Mouse (Mus musculus) heart, adult 8-10 months (tissue): ENCODE results near the gene Ppp6r2. TPM values are rescaled to one million over a fixed set of nuclear protein-coding genes. Genes with fewer than 3 reads are reported as not detected.

ENCODE experiments used
- DNase-seq: peaks from one replicate; pipeline ENCODE4 v3.0.0; 2022; ENCODE audit warnings: low spot score
- total RNA-seq, 4 experiments: library from RNA; stranded (reverse); gene quantifications; 2 replicates each; pipeline ENCODE4 v1.2.4; 2022

Ppp6r2 gene
- total RNA-seq, 4 experiments from 2014 or later: 82.1 to 87.5 (median 84.7) TPM

DNA sequence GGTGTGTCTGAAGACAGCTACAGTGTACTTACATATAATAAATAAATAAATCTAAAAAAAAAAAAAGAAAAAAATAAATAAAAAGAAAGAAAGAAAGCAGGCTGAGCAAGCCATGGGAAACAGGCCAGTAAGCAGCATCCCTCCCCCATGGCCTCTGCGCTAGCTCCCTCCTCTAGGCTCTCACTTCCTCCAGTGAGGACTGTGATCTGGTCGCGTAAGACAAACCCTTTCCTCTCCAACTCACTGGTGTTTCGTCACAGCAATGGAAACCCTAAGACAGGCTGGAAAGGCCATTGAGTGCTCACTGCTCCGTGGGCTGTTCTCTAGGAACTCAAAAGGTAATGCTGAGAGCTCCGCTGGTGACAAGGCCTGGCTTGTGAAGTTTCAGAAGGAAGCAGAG, 37.7 kb downstream of the Ppp6r2 start:
- DNase-seq: no peak

DNA sequence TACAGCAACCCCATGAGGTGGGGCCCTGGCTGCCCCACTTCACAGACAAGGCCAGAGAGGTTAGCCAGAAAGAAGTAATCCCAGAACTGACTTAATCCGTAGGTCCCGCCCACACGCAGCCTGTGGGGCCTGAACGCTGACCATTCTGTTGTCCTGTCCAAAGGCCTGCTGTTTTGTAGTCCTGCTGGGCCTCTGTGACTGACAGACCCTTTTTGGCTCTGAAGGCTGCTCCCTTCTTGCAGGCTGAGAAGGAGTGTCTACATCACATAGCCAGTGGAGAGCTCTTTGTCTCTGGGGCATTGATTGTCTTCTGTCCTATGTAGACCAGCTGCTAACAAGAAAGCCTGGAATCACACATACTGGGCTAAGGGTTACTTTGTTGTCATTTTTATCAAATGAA, 44.0 kb downstream of the Ppp6r2 start:
- no peak for DNase-seq

DNA sequence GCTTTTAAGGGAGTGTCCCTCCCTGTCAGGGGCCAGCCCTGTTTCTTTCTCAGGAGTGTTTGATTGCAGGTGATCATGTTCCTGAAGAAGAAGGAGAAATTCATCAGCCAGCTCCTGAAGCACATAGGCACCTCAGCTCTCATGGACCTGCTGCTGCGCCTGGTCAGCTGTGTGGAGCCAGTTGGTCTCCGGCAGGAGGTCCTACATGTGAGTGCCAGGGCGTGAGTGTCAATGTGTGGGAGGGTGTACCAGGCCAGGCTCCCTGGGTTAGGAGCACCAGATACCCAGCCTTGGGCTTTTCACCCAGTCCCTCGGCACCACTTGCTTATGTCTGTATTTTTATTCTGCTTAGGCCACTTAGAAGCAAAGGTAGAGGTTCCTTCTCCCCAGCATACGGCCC, 47.6 kb downstream of the Ppp6r2 start:
- no peak for DNase-seq

DNA sequence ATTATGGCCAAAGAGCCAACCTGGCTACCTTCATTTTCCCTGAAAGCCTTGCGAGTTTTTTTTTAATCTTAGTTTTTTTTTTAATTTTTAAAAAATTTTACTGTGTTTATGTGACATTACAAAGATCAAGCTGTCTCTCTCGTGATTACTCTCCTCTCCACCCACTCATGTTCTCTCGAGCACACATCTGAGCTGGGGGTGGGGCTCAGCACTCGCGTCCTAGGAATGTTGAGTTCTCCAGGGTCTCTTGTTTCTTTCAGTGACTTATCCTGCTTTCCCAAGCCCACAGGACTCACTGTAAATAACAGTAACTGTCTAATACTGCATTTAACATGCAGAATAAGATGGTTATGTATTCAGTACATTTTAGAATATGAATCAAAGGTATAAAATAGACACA, 53.1 kb downstream of the Ppp6r2 start:
- no peak for DNase-seq

DNA sequence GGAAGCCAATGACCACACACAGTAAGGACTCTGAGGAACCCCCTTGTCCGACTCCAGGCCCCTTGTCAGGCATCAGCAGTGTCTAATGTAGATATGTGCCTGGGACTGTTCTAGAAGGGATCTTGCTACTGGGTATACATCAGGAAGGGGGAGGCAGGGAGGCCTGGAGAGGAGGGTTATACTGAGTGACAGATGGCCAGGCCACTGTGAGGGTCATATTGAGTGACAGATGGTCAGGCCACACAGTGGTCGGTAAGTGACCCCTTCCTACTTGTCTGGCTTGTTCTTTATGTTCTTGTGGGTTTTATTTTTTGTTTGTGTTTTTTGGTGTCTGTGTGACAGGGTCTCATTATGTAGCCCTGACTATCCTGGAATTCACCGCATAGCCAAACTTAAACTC, 64.1 kb downstream of the Ppp6r2 start:
- no peak for DNase-seq

DNA sequence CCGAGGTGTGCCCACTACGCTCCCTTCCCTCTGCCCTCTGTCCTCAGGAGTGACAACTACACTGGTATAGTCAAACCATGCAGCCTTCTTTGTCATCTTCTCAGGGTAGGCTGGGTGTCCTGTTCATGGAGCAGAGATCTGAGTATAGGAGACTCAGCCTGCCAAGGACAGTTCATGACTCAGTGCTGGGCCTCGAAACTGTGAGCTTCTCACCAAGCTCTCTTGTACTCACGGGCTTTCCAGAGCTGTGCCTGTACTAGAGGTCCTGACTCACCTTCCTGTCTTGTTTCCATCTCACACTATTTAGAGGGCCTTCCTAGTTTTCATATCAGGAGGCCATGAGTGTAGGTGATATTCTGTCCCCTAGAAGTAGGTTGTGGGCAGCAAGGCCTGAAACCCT, 66.0 kb downstream of the Ppp6r2 start:
- no peak for DNase-seq

DNA sequence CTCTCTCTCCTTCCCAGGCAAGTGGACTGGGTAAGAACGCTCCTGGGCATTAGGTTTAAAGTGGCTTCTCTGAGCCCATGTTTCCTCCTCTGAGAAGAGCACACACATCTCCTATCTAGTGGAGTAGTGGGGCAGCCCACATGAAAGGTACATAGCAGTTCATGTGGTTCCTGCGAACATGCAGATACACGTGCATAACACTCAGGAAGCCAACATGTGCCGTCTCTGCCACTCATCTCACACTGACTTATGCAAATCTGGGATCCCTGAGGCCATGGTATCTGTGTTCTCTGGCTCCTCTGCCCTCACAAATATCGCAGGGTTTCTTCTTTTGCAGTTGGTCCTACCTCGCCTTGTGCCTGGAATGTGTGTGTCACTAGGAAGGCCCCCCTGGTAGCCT, 71.2 kb downstream of the Ppp6r2 start:
- no peak for DNase-seq

DNA sequence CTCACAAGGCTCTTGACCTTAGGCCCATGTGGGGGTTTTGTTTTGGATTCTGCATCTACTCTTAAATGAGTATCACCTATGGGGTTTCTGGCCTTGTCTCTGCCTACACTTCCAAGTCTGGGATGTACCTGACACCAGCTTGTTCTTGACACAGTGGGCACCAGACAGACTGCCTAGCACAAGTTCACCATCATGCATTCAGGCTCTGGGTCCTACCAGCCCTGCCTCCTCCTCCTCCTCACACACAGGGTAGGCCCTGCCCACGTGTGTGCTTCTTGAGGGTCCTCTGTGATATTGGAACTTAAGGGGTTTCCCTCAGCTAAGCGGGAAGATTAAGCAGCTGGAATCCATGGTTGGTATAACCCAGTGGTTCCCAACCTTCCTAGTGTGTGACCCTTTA, 72.7 kb downstream of the Ppp6r2 start:
- DNase-seq: no peak

DNA sequence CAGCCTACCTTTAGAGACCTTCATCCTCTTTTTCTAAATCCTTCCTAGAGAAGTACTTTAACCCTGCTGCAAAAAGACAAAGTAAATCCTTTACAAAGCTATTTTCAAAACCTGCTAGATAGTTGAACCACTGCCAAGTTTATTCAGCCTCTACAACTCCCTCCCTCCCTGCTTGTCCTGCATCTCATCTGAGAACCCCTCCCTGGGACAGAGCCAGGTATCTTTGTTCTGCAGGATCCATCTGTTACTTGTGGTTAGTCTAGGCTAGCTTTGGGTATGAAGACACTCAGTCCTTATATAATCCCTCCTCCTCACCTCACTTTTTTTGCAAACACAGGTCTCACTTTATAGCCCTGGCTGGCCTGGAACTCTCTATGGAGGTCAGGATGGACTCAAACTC, 73.7 kb downstream of the Ppp6r2 start:
- DNase-seq: no peak

DNA sequence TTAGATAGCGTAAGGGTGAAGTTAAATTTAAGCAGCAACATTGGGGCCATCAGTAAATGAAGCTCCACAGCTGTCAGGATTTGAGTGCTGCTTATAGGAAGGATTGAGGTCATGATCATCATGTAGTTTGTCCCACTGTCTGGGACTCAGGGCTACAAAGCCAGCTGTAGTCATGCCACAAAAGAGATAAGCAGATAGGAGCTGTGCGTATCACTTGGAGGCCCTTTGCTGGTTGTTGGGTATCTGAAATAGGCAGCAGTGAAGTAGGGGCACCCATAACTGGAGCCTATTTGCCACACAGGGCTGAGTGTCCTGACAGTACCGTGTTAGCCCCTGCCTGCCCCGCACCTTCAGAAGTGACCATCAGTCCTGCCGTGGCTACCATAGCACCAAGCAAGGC, 74.1 kb downstream of the Ppp6r2 start:
- no peak for DNase-seq

DNA sequence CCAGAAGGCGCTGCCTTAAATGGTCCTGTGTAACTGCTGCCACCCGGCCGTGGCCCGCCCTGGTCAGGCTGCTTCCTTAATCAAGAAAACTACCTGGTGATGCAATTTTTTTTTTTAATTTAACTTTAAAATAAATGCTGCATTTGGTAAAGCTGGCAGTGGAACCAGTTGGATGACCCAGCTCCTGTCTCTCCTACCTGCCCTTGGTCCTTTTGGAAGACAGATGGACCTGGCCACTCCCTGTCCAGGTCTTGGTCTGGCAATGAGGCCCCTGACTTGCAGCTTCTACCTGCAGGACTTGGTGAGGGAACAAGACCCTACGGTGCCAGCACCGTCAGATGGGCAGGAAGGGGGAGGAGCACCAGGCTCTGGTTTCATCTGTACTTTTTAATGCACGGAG, 74.8 kb downstream of the Ppp6r2 start:
- DNase-seq: no peak

DNA sequence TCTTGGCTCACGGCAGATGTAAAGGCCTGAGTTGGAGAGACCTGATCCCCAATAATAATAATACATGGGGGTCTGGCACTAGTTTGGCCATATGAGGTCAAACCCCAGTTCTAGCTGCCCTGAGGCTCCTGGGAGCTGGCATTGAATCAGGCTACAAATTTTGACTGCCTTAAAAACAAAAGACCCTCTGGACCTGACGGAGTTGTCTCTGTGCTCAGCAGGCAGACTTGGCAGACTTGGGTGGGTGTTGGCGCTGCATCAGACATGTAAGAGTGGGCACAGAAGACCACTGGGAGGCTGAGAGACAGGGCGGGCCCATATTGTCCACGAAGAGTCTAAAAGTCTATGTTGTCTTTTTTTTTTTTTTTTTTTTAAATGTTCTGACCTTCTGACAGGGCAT, 75.2 kb downstream of the Ppp6r2 start:
- DNase-seq: no peak

DNA sequence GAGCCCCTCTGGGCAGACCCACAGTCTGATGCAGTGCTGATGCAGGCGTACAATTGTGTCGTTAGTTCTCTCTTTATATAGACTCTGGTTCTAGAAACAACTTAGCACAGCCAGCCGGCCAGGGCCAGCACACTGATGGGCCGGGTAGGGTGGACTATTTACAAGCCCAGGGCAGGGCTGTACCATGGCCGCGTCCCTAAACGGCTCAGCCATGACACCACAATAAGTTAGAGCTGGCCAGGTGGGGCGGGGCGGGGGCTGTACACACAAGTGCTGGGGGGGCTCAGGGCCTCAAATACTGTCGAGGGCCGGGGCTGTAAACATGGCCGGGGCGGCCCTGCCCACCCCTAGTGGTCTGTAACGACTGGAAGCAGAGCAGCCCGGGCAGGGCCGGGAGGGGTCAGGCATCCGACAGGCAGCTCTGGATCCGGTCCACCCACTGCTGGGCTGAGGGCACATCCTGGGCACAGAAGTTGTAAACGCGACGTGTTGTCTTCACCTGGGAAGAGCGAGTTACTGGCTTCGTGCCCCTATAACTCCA, 76.9 kb downstream of the Ppp6r2 start:
- DNase-seq: no peak

DNA sequence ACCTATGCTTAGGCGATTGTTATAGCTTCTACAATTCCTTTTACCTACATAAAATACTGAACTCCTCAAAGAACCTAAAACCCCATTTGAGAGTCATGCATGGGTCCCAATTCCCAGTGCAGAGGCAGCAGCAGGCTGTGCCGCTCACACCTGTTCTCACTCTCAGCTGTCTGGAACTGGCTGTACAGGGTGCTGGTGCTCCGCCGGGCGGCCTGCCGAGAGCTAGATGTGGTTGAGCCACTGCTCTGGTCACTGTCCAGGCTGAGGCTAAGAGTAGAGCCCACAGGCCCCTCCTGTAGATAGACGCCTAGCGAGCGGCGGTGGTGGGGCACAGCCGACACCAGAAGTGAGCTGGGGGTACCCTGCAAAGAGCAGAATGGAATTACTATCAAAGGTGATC, 78.1 kb downstream of the Ppp6r2 start:
- DNase-seq: no peak

DNA sequence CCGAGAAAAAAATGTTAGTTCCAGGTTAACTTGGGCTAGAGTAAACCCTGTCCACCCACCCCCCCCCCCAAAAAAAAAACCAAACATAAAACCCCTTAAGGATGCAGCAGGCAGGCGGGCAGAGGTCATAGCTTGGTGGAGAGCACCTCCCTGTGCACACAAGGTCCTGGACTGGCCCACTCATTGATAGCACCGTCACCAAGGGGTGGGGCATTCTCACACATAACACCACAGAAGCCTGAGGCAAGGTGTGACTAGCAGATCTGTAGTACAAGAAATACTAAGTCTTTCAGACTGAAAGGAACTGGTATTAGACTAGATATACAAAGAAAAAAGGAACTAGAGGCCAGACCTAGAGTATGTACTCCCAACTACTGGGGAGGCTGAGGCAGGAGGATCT, 80.2 kb downstream of the Ppp6r2 start:
- DNase-seq: no peak

DNA sequence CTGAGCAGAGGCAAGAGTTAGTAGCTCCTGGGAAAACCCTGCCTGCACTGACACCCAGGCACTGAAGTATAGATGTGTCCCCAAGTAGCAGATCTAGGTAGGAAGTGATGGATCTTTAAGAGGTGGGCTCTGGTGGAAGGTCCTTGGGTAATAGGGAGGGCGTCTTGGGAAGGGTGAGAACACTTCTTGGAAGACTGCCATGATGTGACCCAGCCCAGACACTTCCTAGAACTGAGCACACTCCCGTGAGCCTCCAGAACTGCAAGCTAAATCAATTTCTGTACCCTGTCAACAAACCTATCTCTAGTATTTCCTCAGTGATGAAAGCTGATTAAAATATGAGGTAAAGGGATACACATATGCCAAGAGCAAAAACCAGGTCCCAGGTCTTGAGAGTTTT, 81.4 kb downstream of the Ppp6r2 start:
- DNase-seq: no peak

DNA sequence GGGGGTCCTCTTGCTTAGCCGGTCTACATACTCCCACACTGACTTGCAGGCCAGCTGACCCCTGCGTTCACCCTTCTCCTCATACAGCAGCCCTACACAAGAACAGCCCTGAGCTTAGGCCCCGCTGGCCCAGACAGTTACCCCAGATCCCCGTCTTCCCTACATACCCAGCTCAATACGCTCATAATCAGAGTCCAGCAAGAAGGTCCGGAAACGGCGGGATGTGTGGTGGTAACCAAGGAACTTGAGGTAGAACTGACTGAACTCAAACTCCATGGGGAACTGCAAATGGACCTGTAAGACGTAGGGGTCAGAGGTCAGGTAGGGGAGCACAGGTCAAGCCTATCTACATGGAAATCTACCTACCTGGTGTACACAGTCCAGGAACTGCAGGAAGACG, 82.4 kb downstream of the Ppp6r2 start:
- DNase-seq: no peak

DNA sequence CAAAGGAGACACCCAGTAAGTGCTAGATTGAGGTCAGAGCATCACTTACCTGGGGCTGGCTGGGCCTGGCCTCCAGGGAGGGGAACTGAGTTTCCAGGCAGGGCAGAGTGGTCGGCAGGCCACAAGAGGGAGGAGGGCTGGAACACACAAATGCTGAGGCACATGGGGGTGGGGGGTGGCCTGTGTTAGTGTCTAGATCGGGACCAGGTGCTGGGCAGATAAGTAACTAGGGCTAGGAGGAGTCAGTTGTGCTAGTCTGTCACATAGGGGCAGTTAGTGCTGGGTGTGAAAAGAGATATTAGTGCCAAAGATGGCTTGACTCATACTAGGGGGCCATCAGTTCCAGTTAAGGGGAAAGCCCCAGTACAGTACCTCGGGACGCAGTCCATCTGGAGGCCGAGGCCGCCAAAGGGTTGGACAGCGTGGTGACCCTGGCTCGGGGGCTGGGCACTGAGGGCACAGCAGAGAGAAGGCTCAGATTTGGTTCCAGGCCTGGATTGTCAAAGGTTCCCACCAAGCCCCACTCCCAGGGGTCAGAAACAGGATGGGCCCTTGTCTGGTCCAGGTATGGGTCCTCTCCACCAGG, 84.3 kb downstream of the Ppp6r2 start:
- DNase-seq: no peak

DNA sequence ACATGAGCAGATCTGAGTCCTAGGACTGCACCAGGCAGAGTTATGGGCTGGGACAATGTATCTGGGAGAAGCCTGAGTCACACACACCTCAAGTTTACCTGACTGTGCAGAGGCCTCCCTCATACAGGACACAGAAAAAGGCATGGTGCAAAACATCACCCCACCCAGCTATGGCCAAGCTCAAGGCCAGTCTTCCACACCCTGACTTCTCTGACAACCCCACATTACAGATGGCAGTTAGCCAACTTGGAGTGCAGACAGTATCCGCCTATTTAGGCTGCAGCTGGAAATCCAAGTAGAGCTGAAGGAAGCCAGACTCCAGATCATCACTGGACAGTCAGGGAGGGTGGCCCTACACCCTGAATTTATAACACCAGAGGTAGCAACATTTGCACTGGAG, 85.1 kb downstream of the Ppp6r2 start:
- peak; percentile 61 for DNase-seq

DNA sequence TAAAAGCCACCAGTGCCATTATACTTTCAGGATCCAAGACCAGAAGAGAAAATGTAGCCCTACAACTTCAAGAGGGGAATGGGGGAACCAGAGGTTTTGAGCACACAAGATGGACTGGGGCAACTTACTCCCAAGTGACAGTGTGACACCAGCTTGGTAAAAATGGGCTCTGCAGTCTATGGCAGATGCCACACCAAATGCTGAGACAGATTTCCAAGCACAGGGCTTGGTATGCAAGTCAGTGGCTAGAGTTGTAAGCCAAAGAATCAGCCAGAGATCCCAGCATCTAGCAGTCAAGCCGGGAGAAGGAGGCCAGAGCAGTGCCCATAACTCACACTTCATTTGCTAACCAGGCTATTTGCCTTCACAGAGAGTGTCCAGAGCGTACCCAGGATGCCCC, 86.3 kb downstream of the Ppp6r2 start:
- no peak for DNase-seq

DNA sequence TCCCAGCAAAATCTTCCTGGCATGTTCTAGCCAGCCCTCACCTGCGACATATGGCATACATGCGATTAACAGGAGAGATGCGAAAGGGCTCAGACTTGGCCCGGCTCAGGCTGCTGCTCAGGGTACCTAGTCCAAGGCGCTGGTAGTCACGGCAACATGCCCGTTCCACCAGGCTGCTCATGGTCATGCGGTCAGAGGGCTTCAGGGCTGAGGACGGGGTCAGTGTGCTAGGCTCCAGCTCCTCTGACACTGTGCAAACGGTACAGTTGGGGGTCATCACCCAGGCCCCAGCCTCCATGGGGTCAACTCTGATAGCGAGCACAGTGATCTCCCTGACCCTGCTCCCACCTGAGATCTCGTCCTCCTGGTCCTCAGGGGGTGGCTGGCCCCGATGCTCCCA, 88.8 kb downstream of the Ppp6r2 start:
- DNase-seq: no peak

DNA sequence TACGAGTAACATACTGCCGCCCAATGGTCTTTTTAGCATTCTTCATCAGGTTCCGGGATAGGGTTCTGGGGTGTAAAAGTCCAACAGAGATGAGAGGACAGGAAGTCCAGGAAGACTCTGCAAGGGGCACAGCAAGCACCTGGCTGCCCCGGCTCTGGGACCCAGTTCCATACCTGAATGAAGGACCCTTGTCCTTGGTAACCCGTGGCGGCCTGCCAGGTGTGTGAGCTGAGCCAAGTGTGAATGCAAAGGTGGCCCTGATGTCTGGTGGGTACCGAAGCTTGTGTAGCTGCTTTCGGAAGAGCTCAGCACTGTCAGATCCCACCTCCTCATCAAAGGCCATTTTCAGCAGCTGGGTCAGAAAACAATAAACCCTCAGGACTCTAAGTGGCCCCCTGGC, 89.2 kb downstream of the Ppp6r2 start:
- no peak for DNase-seq

DNA sequence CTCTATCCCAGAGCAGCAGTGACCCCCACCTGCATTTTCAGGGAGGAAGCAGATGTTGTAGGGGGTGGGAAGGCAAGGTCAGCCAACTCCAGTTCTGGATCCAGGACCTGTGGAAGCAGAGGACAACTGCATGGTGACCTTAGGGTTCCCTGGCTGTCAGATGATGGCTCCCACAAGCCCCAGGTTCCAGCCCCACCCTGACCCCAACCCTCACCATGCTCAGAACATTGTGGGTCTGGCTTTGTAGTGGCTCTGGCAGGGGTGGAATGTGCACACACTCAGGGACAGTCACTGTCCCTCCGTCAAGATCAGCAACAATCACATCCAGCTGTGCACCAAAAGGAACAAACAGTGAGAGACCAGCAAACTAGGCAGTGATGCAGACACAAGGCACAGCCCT, 94.6 kb downstream of the Ppp6r2 start:
- DNase-seq: no peak

DNA sequence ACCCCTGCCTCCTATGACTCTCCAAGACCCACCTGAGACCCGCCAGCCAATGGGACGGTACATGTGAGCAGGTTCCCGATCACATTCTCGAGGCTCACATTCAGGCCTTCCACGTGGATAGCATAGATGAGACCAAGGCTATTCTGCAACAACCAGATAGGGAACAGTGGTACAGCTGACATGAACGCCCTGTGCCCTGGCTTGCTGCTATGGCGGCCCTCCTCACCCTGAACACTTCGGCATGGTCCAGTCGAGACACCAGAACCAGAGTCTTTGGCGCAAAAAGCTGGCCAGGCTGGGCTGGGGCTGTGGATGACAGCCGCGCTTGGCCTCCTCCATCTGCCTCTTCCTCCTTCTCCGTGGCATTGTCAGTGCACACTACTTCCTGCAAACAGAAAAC, 96.1 kb downstream of the Ppp6r2 start:
- DNase-seq: no peak
